Mouse (Mus musculus) layer of hippocampus, adult 6 months (tissue): ENCODE data around the gene Anxa5. TPM values are rescaled to one million over a fixed set of nuclear protein-coding genes. Genes with fewer than 3 reads are reported as not detected.

Experiments
- long read RNA-seq, 2 experiments: library from polyadenylated mRNA; unstranded; transcript quantifications; one replicate each; pipeline ENCODE4 v2.0.0; 2019 to 2020
- microRNA-seq: library from miRNA; unstranded; fragments of <30 nt; microRNA quantifications from one replicate; pipeline ENCODE4 v1.2.0, GENCODE M21; 2020
- polyA plus RNA-seq: library from polyadenylated mRNA; unstranded; fragments of <200 nt; fragmentation: Nextera tagmentation; gene quantifications from 2 replicates; pipeline ENCODE4 v1.2.3, GENCODE M21; 2021

Anxa5 gene
- polyA plus RNA-seq, result 141 and 155 TPM in 2 replicates
- long read RNA-seq, experiment 1, transcript Anxa5-201 (13 exons, 1,731 nt), result major isoform, 256 of 288 reads
- long read RNA-seq, experiment 1, partial matches to known transcripts, result 17 of 288 reads
- long read RNA-seq, experiment 1, other reads (novel, unspliced or antisense), result 14 of 288 reads
- long read RNA-seq, experiment 2, transcript Anxa5-201 (13 exons, 1,731 nt), result major isoform, 581 of 595 reads
- long read RNA-seq, experiment 2, partial matches to known transcripts, result 4 of 595 reads
- long read RNA-seq, experiment 2, other reads (novel, unspliced or antisense), result 10 of 595 reads

GRCm38 (mm10) chr3:36475532-36476087 lies at the start of gene Anxa5, which contains the start of gene 1810062G17Rik:
Gene Anxa5 (minus strand): TSS chr3:36475894.
Gene 1810062G17Rik (plus strand): TSS chr3:36475937.

GRCm38 (mm10) chr3:36521073-36522060 lies 45.7 kb upstream of the Anxa5 start, which contains the start of gene Gm11549:
Gene Gm11549 (minus strand): TSS chr3:36521813.

Small RNA genes lying within 50 kb of the gene (microRNA-seq; reads per million reads assigned to microRNA genes)
- not detected for gene Mir7009

Other genes starting within 250 kb of the Anxa5 start
- 0.33 and 0.41 TPM in 2 replicates for gene 1810062G17Rik, start within 50 bp of the Anxa5 start, polyA plus RNA-seq
- 5.1 and 5.3 TPM in 2 replicates for gene Gm11549, start 45.9 kb upstream of the Anxa5 start, polyA plus RNA-seq
- 40.9 and 41.1 TPM in 2 replicates for gene Exosc9, start 76.7 kb upstream of the Anxa5 start, polyA plus RNA-seq
- gene Ccna2, start 96.3 kb upstream of the Anxa5 start, polyA plus RNA-seq, result 1.1 TPM in 2 replicates
- gene Bbs7, start 137.6 kb upstream of the Anxa5 start, polyA plus RNA-seq, result 6.5 and 7.8 TPM in 2 replicates
- gene Trpc3, start 214.3 kb upstream of the Anxa5 start, polyA plus RNA-seq, result 1.3 and 3.0 TPM in 2 replicates